Mouse (Mus musculus): ENCODE data around the gene Map3k6.

GRCm38 (mm10) chr4:133253412-133253811, 12.8 kb downstream of the Map3k6 start:
- no peak for TF ChIP-seq HCFC1 (IDR thresholded peaks at IDR 0.05; ENCODE audit: borderline replicate concordance, insufficient read depth, low read length)
- no peak for TF ChIP-seq CHD2 (IDR thresholded peaks at IDR 0.05; ENCODE audit: low read depth, low read length)
- TF ChIP-seq ZC3H11A (IDR thresholded peaks at IDR 0.05; ENCODE audit: borderline replicate concordance, low read depth, low read length) = no peak
- TF ChIP-seq ZNF384 (IDR thresholded peaks at IDR 0.05; ENCODE audit: low read depth, low read length) = no peak
- TF ChIP-seq MAFK (IDR thresholded peaks at IDR 0.05; ENCODE audit: insufficient read depth, low read depth, low read length) = no peak

Data from ES-E14 (cell line).